Mouse (Mus musculus) embryonic facial prominence, embryonic 12.5 days (tissue): ENCODE data around the gene Cldnd2. TPM values are rescaled to one million over a fixed set of nuclear protein-coding genes. Genes with fewer than 3 reads are reported as not detected.

Experiments
- ATAC-seq: fragments of 200-750 bp; cut with Nextera tagmentation; 2 replicates; pipeline ENCODE4 v1.8.0; 2017; ENCODE audit not compliant: insufficient number of reproducible peaks, insufficient read depth, low FRiP score, low TSS enrichment
- H3K27ac ChIP-seq: fragments of 300-500 bp; sonication (generic); 2 replicates; pipeline ENCODE4 v1.5.1; 2016; ENCODE audit warnings: mild to moderate bottlenecking
- H3K27me3 ChIP-seq: fragments of 300-500 bp; sonication (generic); 2 replicates; pipeline ENCODE4 v1.6.1; 2016; ENCODE audit warnings: mild to moderate bottlenecking, moderate library complexity
- H3K36me3 ChIP-seq: fragments of 300-500 bp; sonication (generic); 2 replicates; pipeline ENCODE4 v1.6.1; 2016; ENCODE audit warnings: mild to moderate bottlenecking
- H3K4me1 ChIP-seq: fragments of 300-500 bp; sonication (generic); 2 replicates; pipeline ENCODE4 v1.6.1; 2016
- H3K4me2 ChIP-seq: fragments of 300-500 bp; sonication (generic); replicated peaks from 2 replicates; pipeline ENCODE4 v1.6.1; 2016; ENCODE audit warnings: mild to moderate bottlenecking, moderate library complexity
- H3K4me3 ChIP-seq: fragments of 300-500 bp; sonication (generic); 2 replicates; pipeline ENCODE4 v1.5.1; 2016; ENCODE audit warnings: mild to moderate bottlenecking
- H3K9ac ChIP-seq: fragments of 300-500 bp; sonication (generic); 2 replicates; pipeline ENCODE4 v1.6.1; 2016; ENCODE audit warnings: mild to moderate bottlenecking, moderate library complexity
- H3K9me3 ChIP-seq: fragments of 300-500 bp; sonication (generic); 2 replicates; pipeline ENCODE4 v1.6.1; 2016; ENCODE audit warnings: mild to moderate bottlenecking, moderate library complexity
- WGBS: fragments of 180-500 bp; shearing (Covaris S2); methylation state at CpG from one replicate; pipeline ENCODE4 v1.1.7; 2016; 5-methylcytosine and 5-hydroxymethylcytosine counted together
- polyA plus RNA-seq: library from polyadenylated mRNA; unstranded; fragments of >200 nt; fragmentation: Nextera tagmentation; extraction: Ambion mirVana; gene quantifications from 2 replicates; pipeline ENCODE4 v1.2.1, GENCODE M21; 2016

The Cldnd2 gene
- polyA plus RNA-seq, 1 experiment from 2014 or later, result not detected

DNA sequence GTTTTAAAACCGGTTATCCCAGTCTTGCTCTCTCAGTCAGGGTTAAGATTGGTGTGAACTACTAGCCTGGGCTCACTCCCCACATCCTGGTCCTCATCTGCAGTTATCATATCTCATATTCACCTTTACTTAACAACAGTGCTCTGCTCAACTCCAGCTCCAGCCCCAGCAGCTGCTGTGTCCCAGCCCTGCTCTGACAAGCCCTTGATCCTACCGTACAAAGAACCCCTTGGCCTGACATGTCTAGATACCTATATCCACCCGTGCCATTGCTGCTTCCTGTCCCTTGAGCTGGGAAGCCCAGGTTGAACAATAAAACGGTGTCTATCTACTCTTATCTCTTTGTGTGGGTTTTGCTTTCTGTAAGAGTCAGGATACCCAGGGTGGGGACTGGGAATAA, 11.1 kb upstream of the Cldnd2 start:
- Histone ChIP-seq H3K27ac (no peak overlapping the region), H3K4me1 (no peaks in the 10 kb centered on the region), H3K4me3 (no peak overlapping the region), H3K36me3 (no peaks in the 10 kb centered on the region), H3K9ac (no peak overlapping the region), H3K4me2 (no peak overlapping the region), H3K9me3 (no peaks in the 10 kb centered on the region), H3K27me3 (no peaks in the 10 kb centered on the region)
- WGBS, result 53% methylated on average over 4 of the region's 4 CpGs
- ATAC-seq, result no peak

DNA sequence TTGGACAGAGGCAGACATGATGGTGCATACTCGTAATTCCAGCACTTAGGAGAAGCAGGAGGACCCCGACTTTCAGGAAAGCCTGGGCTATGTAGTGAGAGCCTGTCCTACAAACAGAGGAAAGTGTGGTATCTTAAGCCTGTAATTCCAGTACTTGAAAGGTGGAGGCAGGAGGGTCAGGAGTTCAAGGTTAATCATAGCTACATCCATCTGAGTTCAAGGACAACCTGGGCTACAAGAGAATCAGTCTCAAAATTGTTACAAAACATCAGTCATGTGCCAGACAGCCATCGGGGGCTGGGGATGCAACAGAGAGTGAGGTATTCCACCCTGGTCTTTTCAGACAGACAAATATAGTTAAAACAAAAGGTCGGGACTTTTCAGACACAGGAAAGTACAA, 7.7 kb upstream of the Cldnd2 start:
- no peak overlapping the region for H3K9ac ChIP-seq
- no peaks in the 10 kb centered on the region for H3K36me3 ChIP-seq
- no peaks in the 10 kb centered on the region for H3K9me3 ChIP-seq
- no peak for ATAC-seq
- no peak overlapping the region for H3K27ac ChIP-seq
- H3K4me1 ChIP-seq, result no peaks in the 10 kb centered on the region
- no peak overlapping the region for H3K4me3 ChIP-seq
- no peaks in the 10 kb centered on the region for H3K27me3 ChIP-seq
- 75% methylated on average over 4 of the region's 4 CpGs for WGBS
- no peak overlapping the region for H3K4me2 ChIP-seq

DNA sequence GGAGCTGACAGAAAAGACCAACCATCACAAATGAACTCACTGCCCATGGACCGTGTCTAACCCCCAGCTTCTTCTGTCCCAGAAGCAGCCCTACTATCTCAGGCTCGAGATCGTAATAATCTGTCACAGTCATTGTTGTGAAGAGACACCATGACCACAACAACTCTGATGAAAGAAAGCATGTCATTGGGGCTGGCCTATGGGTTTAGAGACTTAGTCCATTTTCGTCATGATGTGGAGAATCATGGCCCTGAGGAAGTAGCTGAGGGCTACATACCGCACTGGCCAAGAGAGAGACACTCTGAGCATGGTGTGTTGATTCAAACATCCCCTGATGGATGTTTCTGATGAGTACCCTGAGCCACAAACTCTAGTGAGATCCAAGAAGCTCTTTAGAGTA, 5.9 kb upstream of the Cldnd2 start:
- Histone ChIP-seq H3K9ac (no peak overlapping the region), H3K4me1 (no peaks in the 10 kb centered on the region), H3K27me3 (no peaks in the 10 kb centered on the region), H3K4me3 (no peak overlapping the region), H3K36me3 (no peaks in the 10 kb centered on the region), H3K9me3 (no peaks in the 10 kb centered on the region), H3K4me2 (no peak overlapping the region), H3K27ac (no peak overlapping the region)
- ATAC-seq, result no peak
- 81% methylated on average over 5 of the region's 5 CpGs for WGBS

DNA sequence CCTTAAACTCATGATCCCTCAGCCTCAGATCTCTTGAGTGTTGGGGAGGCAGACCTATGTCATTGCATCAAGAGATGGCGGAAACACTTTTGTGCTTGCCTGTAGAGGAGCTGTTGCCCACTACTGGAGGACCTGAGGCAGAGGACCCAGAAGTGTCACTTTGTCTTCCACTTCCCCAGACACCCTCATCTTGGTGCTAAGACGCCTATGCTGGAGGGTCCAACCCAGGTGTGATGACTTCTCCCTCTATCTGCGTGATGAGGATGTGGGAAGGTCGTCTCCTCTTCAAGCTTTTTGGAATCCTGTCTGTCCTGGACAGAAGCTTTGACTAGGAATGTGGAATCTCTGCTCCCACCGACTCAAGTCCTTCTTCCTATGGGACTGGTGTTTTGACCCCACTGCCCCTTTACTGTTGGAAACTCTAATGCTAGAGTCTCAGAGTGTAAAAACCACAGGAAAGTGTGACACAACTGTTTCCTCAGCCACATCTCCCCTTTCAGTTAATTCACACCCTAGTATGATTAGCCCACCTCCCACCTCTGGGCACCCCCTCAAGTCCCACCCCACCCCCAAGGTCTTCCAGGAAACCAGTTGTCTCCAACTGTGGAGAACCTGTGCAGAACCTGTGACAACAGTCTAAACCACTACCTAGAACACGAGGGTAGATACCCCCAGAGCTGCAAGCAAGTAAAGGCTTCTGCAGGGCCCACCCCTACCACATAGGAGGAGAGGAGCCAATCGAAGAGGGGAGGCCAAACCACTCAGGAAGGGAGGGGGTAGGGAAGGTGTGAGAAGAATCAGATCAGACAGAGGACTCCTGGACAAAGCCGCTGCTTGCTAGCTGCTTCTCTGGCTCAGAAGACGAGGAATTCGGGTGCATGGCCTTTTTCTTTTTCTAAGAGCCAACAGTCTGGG, 4.0 kb upstream of the Cldnd2 start, which contains the start of gene Nkg7:
Gene Nkg7 (plus strand): TSS at position 733 of the 915 bp plus-strand sequence.
- no peak within 1 kb of the TSS for H3K9ac ChIP-seq
- no peak within 1 kb of the TSS for H3K27ac ChIP-seq
- H3K4me2 ChIP-seq, result no peak within 1 kb of the TSS
- H3K9me3 ChIP-seq, result no peaks in the 10 kb centered on the region
- WGBS, result 76% methylated on average over 10 of the region's 10 CpGs
- no peak within 1 kb of the TSS for H3K4me3 ChIP-seq
- H3K27me3 ChIP-seq, result no peaks in the 10 kb centered on the region
- no peaks in the 10 kb centered on the region for H3K4me1 ChIP-seq
- H3K36me3 ChIP-seq, result no peaks in the 10 kb centered on the region
- no peak for ATAC-seq

DNA sequence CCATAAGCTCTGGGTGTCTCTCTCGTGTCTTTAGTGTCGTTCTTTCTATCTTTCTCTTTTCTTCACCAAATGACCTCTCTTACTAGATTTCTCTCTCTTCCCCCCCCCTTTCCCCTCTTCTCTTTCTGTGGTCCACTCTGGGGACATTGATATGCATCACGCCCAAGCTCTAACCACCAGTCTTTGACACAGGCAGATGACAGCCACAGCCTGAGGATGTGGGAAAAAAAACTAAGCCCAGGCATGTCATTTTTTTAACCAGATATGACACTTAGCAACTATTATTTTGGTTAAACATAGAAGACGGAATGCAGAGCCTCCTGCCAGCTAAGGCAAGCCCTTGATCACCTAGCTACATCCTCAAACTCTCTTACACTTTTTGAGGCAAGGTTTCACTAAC, 2.0 kb upstream of the Cldnd2 start:
- no peak overlapping the region for H3K9ac ChIP-seq
- no peak overlapping the region for H3K4me3 ChIP-seq
- no peak for ATAC-seq
- H3K4me2 ChIP-seq, result no peak overlapping the region
- H3K9me3 ChIP-seq, result no peaks in the 10 kb centered on the region
- H3K36me3 ChIP-seq, result no peaks in the 10 kb centered on the region
- WGBS, result 83% methylated on average over 4 of the region's 4 CpGs
- no peak overlapping the region for H3K27ac ChIP-seq
- H3K4me1 ChIP-seq, result no peaks in the 10 kb centered on the region; the same call in 1 of the 2 replicates
- H3K27me3 ChIP-seq, result no peaks in the 10 kb centered on the region

DNA sequence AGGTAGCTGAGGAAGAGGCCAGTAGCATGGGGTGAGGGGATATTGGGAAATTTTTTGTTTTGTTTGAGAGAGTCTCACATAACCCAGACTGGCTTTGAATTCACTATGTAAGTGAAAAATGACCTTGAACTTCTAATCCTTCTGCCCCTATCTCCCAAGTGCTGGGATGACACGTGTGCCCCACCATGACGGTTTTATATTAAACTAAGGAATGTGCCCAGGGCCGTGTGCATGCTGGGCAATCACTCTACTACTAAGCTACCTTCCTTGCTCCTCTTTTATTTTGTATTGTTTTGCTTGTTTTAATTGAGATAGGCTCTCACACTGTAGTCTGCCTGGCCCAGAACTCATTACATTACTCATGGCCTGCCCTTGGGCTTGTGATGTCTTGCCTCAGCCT, 489 bp downstream of the Cldnd2 start:
- Histone ChIP-seq H3K27me3 (no peaks in the 10 kb centered on the region), H3K27ac (no peak overlapping the region), H3K36me3 (no peaks in the 10 kb centered on the region), H3K4me1 (peaks cover 9% of the 10 kb centered on the region), H3K4me3 (no peak overlapping the region), H3K9ac (no peak overlapping the region), H3K9me3 (no peaks in the 10 kb centered on the region), H3K4me2 (no peak overlapping the region)
- ATAC-seq, result no peak
- 76% methylated on average over 3 of the region's 3 CpGs for WGBS

DNA sequence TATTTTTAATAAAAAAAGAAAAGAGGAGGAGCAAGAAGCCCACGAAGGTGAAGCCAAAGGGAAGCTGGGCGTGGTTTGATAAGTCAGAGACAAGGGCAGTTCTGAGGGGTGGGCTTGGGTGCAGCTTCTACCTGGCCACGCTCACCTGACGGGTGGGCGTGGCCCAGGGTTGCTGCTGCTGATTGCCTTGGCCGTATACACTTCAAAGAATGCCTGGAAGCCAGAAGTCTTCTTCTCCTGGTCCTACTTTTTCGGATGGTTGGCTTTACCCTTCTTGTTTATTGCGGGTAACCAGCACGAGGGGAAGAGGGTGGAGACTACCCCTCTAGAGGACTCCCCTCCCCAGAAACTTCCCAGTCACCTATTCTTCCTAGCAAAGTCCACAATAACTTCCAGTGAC, 2.1 kb downstream of the Cldnd2 start:
- 9% methylated on average over 9 of the region's 9 CpGs for WGBS
- ATAC-seq, result no peak

DNA sequence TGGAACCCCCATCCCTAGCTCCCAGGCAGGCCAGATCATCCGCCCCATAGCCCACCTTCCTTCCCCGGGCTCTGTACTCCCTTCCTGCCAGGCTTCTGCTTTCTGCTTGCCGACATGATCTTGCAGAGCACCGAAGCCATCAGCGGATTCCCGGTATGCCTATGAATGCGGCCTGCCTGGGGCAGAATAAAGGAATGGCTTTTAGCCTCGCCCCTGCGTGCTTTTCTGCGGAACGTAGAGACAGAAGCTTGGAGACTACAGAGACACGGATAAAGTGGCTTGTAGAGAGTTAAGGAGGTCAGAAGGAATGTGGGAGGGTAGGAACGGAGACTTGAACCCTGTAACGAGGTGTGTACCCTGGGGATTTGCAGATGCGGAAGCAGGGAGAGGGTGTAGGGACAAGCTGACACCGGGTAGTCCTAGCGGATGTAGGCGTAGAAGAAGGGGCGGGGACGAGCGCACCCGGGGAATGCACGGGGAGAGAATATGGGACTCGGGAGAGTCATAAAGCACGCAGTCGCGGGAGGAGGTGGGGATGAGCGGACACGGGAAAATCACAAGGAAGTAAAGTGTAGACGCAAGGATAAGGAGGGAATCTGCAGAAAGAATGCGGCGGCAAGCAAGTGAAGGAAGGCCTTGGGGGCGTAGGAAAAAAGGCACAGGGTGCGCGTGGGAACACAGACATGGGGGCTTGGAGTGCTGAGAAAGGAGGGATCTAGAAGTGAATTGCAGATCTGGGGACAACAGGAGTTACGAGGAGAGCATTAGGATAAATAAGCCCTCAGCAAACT, 2.7 kb downstream of the Cldnd2 start:
- Histone ChIP-seq H3K27ac (peak overlapping the region; percentile 96), H3K9me3 (no peaks in the 10 kb centered on the region), H3K9ac (peak overlapping the region; percentile 57), H3K4me3 (peak overlapping the region; percentile 45), H3K4me1 (peaks cover 9% of the 10 kb centered on the region), H3K4me2 (peak overlapping the region; percentile 83), H3K36me3 (no peaks in the 10 kb centered on the region), H3K27me3 (no peaks in the 10 kb centered on the region)
- ATAC-seq, result peak; percentile 82
- 1% methylated on average over 36 of the region's 36 CpGs for WGBS

More for the DNA sequence above, 2.1 kb downstream of the Cldnd2 start:
- H3K9me3 ChIP-seq, result no peaks in the 10 kb centered on the region
- H3K4me1 ChIP-seq, result peaks cover 9% of the 10 kb centered on the region
- peak overlapping the region; percentile 83 for H3K4me2 ChIP-seq
- H3K36me3 ChIP-seq, result no peaks in the 10 kb centered on the region
- H3K27ac ChIP-seq, result peak overlapping the region; percentile 96
- peak overlapping the region; percentile 45 for H3K4me3 ChIP-seq
- peak overlapping the region; percentile 57 for H3K9ac ChIP-seq
- H3K27me3 ChIP-seq, result no peaks in the 10 kb centered on the region

DNA sequence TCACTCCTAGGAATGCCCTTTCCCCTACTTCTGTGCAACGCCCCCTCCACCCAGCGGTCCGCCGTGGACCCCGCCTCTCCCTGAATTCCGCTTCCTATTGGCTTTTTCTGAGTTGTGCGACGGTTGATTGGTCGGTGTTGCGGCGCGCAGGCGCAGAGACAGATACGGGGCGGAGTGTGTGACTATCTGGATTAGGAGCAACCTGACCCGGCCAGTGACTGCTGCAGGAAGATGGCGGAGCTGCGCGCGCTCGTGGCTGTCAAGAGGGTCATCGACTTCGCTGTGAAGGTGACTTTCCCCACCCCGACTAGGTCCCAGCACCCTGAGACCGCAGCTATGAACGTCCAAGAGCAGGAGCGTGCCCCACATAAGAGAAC, 3.3 kb downstream of the Cldnd2 start, which contains the start of the genes Etfb and Gm45233:
Gene Etfb (plus strand): TSS at position 167 of the 377 bp plus-strand sequence.
Gene Gm45233 (plus strand): TSS at position 212 of the 377 bp plus-strand sequence.
- peak within 1 kb of the TSS; percentile 57 for H3K9ac ChIP-seq
- H3K36me3 ChIP-seq, result no peaks in the 10 kb centered on the region
- H3K27me3 ChIP-seq, result no peaks in the 10 kb centered on the region
- H3K9me3 ChIP-seq, result no peaks in the 10 kb centered on the region
- peak; percentile 96 for ATAC-seq
- under 1% methylated on average over 27 of the region's 27 CpGs for WGBS
- peak within 1 kb of the TSS; percentile 96 for H3K27ac ChIP-seq
- peaks cover 9% of the 10 kb centered on the region for H3K4me1 ChIP-seq
- peak within 1 kb of the TSS; percentile 45 for H3K4me3 ChIP-seq
- peak within 1 kb of the TSS; percentile 83 for H3K4me2 ChIP-seq

DNA sequence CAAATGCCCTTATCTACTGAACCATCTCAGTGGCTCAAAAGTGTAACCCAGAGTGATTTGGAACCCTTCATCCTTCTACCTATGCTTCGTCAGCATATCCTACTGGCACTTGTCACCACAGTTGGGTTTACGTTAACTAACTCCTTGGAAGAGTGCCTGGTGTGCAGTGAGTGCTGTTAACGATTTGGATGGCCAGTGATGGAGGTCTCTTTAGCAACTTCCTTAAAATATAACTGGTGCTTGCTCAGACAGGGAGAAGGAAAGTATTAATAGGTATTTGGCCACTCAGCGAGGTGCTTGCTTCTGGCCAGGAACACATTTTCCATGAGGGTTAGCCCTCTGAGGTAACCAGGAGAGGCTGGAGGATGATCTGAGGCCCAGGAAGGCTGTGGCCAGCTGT, 7.2 kb downstream of the Cldnd2 start:
- no peak for ATAC-seq
- H3K4me3 ChIP-seq, result no peak overlapping the region
- H3K4me2 ChIP-seq, result no peak overlapping the region

DNA sequence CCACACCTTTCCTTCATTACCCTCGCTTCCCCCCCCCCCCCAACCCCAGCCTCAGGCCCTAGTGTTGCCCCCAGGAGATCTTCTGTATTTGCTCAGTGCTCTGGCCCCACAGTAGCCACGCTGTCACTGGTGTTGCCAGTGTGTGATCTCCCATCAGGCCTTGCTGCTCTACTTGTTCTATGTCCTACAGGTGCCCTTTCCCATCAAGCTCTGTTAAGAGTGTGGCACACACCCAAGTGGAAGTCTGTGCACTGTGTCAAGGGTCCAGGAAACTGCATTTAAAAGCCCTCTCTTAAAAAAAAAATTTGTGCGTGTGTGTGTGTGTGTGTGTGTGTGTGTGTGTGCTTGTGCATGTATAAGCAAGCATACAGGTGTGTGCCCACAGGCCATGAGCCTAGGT, 7.7 kb downstream of the Cldnd2 start:
- no peak overlapping the region for H3K9ac ChIP-seq
- H3K4me3 ChIP-seq, result no peak overlapping the region
- no peaks in the 10 kb centered on the region for H3K9me3 ChIP-seq
- ATAC-seq, result no peak
- H3K27me3 ChIP-seq, result no peaks in the 10 kb centered on the region
- no peak overlapping the region for H3K27ac ChIP-seq
- H3K4me2 ChIP-seq, result no peak overlapping the region
- H3K4me1 ChIP-seq, result peaks cover 9% of the 10 kb centered on the region
- WGBS, result 89% methylated on average over 2 of the region's 3 CpGs
- H3K36me3 ChIP-seq, result peaks cover 15% of the 10 kb centered on the region

More for the DNA sequence above, 7.2 kb downstream of the Cldnd2 start:
- H3K9me3 ChIP-seq, result no peaks in the 10 kb centered on the region
- no peaks in the 10 kb centered on the region for H3K27me3 ChIP-seq
- H3K36me3 ChIP-seq, result peaks cover 11% of the 10 kb centered on the region
- H3K4me1 ChIP-seq, result peaks cover 9% of the 10 kb centered on the region
- 92% methylated on average over 4 of the region's 4 CpGs for WGBS
- no peak overlapping the region for H3K9ac ChIP-seq
- no peak overlapping the region for H3K27ac ChIP-seq
